Mouse (Mus musculus) adrenal gland, postnatal 4 days (tissue): ENCODE results near the gene Lce6a. TPM values are rescaled to one million over a fixed set of nuclear protein-coding genes. Genes with fewer than 3 reads are reported as not detected.

ENCODE experiments used
- DNase-seq, 2 experiments: peaks; one replicate each; pipeline ENCODE4 v3.0.0; 2021 to 2022; ENCODE audit warnings: low spot score in 2 of 2, mixed read lengths in 2 of 2
- long read RNA-seq, 2 experiments: library from polyadenylated mRNA; stranded (forward); transcript quantifications; one replicate each; pipeline ENCODE4 v2.0.0; 2021
- total RNA-seq, 2 experiments: library from RNA; stranded (reverse); gene quantifications; 2 replicates each; pipeline ENCODE4 v1.2.3; 2021

Lce6a gene
- not detected for total RNA-seq
- long read RNA-seq, experiment 1, result 0 reads
- long read RNA-seq, experiment 2, result 0 reads

- no peak for DNase-seq
These were observed at the start of gene Lce6a for GRCm38 (mm10) chr3:92621560-92621959. Lce6a (minus strand) TSS chr3:92621660.

- DNase-seq, result no peak
These were observed 48.8 kb upstream of the Lce6a start, which contains the start of gene Lce1a2 for GRCm38 (mm10) chr3:92670215-92670614. Lce1a2 (minus strand) TSS chr3:92670315.

- no peak for DNase-seq
These were observed 35.4 kb upstream of the Lce6a start, which contains the start of gene Lce1b for GRCm38 (mm10) chr3:92656826-92657225. Lce1b (minus strand) TSS chr3:92656926.

GRCm38 (mm10) chr3:92648207-92648606 lies 26.7 kb upstream of the Lce6a start, which contains the start of gene Lce1a1:
Lce1a1 (minus strand) TSS chr3:92648307.
- DNase-seq, result no peak

- DNase-seq, result no peak
These were observed 18.4 kb upstream of the Lce6a start for GRCm38 (mm10) chr3:92639854-92640253.

- DNase-seq, result no peak
These were observed 17.2 kb upstream of the Lce6a start for GRCm38 (mm10) chr3:92638653-92638991.

- DNase-seq, result no peak
These were observed 16.5 kb upstream of the Lce6a start for GRCm38 (mm10) chr3:92637745-92638652.

- DNase-seq, result no peak
These were observed 11.7 kb downstream of the Lce6a start for GRCm38 (mm10) chr3:92609804-92610203.

GRCm38 (mm10) chr3:92607392-92607791 lies 14.1 kb downstream of the Lce6a start, which contains the start of gene 2210017I01Rik:
2210017I01Rik (minus strand) TSS chr3:92607492.
- no peak for DNase-seq

- no peak for DNase-seq
These were observed 19.3 kb downstream of the Lce6a start for GRCm38 (mm10) chr3:92602169-92602568.

- no peak for DNase-seq
These were observed 21.0 kb downstream of the Lce6a start for GRCm38 (mm10) chr3:92600456-92600855.

- DNase-seq, result no peak
These were observed 21.5 kb downstream of the Lce6a start for GRCm38 (mm10) chr3:92599973-92600372.

GRCm38 (mm10) chr3:92598429-92598828 lies 23.0 kb downstream of the Lce6a start:
- DNase-seq, result no peak

GRCm38 (mm10) chr3:92588858-92589257 lies 32.6 kb downstream of the Lce6a start, which contains the start of gene Smcp:
Smcp (minus strand) TSS chr3:92588997.
- DNase-seq, result no peak

GRCm38 (mm10) chr3:92587190-92587589 lies 34.3 kb downstream of the Lce6a start:
- no peak for DNase-seq

GRCm38 (mm10) chr3:92585055-92585454 lies 36.4 kb downstream of the Lce6a start:
- DNase-seq, result no peak

GRCm38 (mm10) chr3:92583164-92583826 lies 38.2 kb downstream of the Lce6a start:
- DNase-seq, result no peak

- no peak for DNase-seq
These were observed 42.0 kb downstream of the Lce6a start for GRCm38 (mm10) chr3:92579508-92579907.

GRCm38 (mm10) chr3:92578652-92579413 lies 42.6 kb downstream of the Lce6a start:
- DNase-seq, result no peak

GRCm38 (mm10) chr3:92573449-92574041 lies 47.9 kb downstream of the Lce6a start, which contains the start of gene Ivl:
Ivl (minus strand) TSS chr3:92573735.
- no peak for DNase-seq
